Mouse (Mus musculus) granulocyte monocyte progenitor cell, adult 5-6 weeks (primary cell): Measurements from ENCODE around the gene Ptprg. TPM values are rescaled to one million over a fixed set of nuclear protein-coding genes. Genes with fewer than 3 reads are reported as not detected.
"Not testable (repeated sequence)": the region's sequence is repeated elsewhere in the genome, so short reads cannot be mapped to it uniquely, and the experiment has no call there.

Experiments
- ATAC-seq: replicated peaks from 2 replicates; pipeline ENCODE4 v1.8.0; 2016; ENCODE audit warnings: mild to moderate bottlenecking, moderate TSS enrichment, inconsistent platforms; ENCODE audit not compliant: poor library complexity, severe bottlenecking
- total RNA-seq, 2 experiments: library from RNA; stranded (forward) in 1 of 2; stranded (reverse) in 1 of 2; fragments of 200-712, 200-1000 nt in 1 of 2; fragments of >200 nt in 1 of 2; fragmentation: Nextera tagmentation in 1 of 2; gene quantifications; 2 replicates each; pipeline ENCODE4 v1.2.3; 2014 to 2017

The Ptprg gene
- total RNA-seq, 2 experiments from 2014 or later: not detected

DNA sequence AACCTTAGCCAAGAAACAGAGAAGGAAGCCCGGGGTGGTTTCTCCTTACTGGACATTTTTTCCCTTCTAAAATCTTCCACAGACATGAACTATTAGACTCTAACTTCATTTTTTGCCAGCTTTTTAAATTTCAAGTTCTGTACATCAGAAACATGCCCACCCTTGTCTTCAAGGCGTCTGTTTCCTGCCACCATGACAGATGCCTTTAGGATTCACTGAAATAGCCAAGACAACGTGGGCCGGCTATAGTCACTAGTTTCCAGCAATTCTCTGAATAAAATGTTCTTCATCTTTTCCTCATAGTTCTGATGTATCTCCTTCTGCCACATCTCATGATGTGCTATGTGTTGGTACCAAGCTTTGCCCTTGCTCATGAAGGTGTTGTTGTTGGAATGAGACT is 450.7 kb downstream of the Ptprg start:
- no peak for ATAC-seq

GRCm38 (mm10) chr14:12011766-12012165 is 458.4 kb downstream of the Ptprg start:
- ATAC-seq: no peak

DNA sequence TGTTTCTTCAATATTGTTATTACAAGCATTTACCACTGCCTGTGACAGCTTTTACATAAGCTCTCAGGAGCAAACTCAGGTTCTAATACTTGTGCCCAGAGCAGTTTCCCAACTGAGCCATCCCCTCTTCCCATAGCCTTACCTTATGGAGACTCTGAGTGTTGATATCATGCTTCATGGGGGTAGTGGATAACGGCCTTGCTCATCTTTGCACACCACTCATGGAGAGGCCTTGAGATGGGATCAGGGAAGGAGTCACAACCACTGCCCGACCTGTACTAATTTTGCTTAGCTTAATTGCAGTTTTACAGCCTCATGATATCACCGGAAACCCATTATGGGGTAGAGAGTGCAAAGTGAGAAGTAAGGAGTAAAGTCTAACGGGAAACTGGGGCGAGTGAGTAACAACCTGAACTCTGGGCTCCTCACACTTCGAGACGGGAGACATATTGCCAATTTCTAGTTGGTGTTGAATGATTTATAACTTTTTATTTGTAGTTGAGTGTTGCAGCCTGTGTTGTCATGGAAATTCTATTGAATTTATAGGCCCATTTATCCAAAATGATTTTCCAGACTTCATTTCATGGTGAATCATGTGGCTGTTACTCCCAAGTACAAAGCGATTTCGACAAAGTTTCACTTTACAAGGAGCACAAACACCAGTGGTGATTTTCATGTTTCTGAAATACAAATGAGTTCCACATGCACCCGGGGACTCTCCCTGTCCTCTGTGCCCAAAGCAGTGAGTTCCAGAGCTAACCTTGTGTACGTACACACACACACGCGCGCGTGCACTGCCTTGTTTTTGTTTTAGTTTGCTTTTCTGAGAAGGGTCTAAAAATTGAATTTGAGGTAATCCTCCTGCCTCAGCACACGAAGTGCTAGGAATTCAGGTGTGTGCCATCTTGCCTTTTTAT is 472.7 kb downstream of the Ptprg start:
- ATAC-seq: no peak

- no peak for ATAC-seq
Measured at GRCm38 (mm10) chr14:12027247-12027646, 473.9 kb downstream of the Ptprg start.

DNA sequence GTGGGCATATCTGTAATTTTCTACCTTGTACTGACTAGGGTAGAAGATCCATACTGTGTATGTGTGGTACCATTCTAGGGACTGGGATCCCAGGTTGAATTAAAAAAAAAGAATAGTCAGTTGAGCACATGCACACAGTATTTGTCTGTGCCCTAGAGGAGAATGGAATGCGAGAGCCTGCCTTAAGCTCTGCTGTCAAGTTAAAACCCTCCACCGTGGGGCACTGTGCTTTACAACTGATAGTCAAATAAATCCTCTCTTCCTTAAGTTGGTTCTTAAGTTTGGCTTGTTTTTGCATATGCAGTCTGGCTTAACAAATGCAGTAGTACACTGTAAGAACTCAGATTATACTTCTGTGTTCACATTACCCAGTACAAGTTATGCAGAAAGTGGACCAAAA is 476.6 kb downstream of the Ptprg start:
- ATAC-seq: no peak

DNA sequence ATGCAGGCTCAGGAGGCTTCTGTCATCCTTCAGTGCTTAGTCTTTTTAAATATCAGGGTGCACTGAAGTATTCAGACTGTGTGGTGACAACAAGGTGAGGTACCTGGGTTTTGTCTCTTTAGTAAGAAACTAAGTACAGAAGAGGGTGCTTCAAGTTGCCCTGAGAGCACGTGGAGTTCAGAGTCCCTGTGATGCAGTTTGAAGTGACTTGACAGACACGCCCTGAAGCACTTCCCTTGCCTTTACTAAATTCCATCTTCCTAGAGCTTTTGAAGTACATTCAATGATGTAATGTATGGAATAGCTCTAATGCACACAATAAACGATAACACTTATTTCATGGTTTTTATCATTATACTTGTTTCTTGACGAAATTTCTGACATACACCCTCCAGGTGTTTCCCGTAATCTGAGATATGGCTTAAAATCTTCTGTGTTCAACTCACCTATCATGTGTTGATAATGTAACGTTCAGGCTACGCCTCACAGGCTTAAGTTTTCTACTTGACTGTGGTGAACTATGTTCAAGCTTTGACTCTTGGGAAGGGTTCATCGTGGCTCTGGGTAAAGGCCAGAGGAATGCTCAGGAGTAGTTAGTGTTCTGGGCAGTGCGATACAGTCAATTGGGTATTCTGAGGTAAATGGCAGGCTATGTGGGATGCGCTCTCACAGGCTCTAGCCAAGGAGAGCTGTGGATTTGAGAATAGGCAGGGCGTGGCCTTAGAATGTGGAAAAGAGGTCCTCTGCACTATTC is 483.4 kb downstream of the Ptprg start:
- no peak for ATAC-seq

DNA sequence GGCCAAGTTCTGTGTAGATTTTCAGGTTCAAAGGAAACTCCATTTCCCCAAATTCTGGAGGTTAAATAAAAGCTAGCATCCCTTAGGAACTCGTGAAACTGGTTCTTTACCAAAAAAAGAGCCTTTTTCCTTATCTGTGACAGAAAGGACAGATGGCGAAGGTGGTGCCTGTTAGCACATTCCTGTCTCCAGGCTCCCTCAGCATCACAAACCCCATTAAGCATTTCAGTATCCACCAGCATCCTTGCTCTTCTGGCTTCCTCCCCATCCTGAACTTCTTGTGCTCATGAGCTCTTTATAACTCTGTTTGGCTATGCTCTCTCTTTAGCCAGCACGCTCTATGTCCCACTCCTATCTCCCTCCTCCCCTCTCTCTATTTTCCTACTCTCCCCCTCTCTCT is 486.4 kb downstream of the Ptprg start:
- no peak for ATAC-seq

DNA sequence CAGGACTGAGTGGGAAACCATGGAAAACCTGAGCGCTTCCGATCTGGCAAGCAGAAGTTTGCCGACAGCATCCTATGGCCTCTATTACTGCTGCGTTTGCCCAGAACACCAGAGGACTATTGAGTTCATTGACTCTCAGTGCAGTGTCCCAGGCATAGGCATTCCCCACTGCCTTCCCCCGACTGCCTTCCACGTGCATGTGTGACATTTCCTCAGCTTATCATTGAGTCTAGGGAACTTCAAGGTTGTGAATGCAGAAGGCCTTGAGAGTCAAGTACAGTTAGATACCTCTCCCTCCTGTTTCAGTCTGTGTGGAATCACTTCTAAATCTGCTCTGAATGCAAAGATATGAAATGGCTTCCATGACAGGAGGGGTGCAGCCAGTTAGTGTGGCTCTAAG is 488.2 kb downstream of the Ptprg start:
- no peak for ATAC-seq

DNA sequence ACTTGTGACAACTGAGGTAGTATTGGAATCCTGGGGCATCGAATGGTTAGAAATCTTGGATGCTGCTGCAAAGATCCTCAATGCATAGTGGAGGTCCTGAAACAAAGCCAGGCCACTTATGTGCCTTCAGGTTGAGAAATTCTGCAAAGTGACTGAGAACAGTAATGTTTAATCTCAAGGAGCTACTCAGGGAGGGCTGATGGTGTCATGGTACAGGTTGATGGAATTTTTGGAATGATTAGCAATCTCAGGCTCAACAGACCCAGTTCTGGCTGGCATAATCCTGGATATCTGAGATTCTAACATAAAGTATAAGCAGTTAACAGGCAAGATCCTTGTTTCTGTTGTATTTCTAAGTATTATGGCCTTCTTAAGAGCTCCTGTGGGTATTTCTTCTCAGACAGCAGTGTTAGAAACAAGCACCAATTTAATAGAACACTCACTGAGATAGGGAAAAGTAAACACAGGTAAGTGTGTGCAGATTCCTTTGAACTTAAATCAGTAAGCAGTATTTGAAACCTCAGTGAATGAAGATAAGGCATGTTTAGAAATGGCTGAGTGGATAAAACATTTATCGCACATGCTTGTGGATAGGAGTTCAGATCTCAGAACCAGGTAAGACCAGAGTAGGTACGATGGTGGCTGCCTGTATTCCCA is 493.0 kb downstream of the Ptprg start:
- no peak for ATAC-seq

DNA sequence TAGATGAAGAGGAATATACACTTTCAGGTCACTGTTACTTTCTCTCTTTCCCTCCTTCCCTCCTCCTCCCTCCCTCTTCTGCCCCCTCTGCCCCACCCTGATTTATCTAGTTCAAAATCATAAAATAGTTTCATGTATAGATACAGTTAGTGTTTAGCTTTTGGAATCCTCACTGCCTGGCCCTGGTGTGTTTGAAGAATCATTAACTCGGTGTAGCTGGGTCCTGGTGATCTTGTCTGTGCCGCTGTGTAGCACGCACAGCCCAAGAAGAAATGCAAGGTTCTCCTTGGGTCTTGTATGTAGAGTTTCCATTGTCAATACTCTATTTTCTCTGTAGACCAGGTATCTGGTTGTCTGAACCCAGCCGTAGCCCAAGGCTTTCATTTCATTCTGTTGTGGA is 494.3 kb downstream of the Ptprg start:
- ATAC-seq: no peak

DNA sequence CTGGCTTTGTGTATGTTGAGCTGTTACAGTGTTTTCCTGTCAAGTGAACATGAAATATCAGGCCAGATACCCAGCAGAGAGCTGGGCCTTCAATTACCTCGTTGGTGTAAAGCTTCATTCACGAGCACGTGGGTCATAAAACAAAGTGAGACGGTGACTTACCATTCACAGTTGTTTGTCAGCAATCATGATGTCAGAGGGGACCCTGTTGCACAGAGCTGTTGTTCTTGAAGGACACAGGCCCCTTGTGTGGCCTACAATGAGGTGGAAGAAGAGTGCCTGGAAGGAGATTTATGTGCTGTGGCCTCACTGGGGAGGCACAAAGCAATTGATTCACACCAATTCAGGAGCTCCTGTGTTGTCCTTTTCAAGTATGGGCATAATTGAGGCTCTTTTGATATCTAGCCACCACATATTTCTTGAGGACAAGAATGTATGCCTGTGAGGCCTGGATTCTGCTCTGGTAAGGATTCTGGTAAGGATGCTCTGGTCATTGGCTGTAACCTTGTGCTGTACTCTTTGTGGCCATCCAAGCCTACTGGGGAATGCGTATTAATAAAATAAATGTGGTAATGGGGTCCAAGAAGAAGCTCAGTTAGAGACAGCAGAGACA is 503.7 kb downstream of the Ptprg start:
- no peak for ATAC-seq

GRCm38 (mm10) chr14:12057856-12058255 is 504.5 kb downstream of the Ptprg start:
- ATAC-seq: no peak

DNA sequence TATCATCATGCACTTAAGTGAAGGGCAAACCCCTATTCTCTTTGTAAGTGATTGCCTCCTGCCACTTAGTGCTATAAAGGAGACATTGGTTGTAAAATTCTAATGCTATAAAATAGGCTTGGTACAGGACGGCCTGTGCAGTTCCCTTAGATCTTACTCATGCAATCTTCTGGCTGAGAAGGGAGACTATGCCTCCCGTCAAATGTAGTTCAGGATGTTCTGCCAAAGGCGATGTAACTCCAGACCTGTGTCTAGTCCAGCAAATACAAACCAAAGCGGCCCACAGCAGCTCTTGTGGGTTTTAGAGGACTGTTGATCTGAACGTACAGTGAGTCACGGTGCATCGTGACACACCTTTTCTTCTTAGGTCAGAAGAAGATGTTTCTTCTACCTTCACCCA is 505.8 kb downstream of the Ptprg start:
- ATAC-seq: no peak

DNA sequence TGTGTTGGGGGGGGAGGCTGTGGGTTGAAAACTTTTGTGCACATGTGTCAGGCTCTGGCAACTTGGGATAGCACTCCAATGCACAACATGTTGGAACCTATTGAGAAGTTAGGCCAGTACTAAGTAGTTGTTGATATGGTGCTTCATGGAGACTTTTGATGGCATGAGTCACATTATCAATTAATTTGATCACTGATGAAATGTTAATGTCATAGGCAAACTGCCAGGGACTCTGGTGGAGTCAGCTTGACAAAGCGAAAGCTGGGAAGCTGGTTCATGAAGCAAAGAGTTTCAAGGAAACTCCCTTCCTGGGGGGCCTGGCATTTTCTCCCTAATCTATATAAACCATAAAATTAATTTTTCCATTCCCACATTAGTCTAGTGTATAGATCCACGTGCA is 508.0 kb downstream of the Ptprg start:
- not testable (repeated sequence) for ATAC-seq

- ATAC-seq: no peak
Measured at GRCm38 (mm10) chr14:12062628-12063360, 509.5 kb downstream of the Ptprg start.

GRCm38 (mm10) chr14:12065001-12065400 is 511.7 kb downstream of the Ptprg start:
- no peak for ATAC-seq

GRCm38 (mm10) chr14:12065736-12066135 is 512.4 kb downstream of the Ptprg start:
- ATAC-seq: no peak

- no peak for ATAC-seq
Measured at GRCm38 (mm10) chr14:12069707-12070106, 516.4 kb downstream of the Ptprg start.

DNA sequence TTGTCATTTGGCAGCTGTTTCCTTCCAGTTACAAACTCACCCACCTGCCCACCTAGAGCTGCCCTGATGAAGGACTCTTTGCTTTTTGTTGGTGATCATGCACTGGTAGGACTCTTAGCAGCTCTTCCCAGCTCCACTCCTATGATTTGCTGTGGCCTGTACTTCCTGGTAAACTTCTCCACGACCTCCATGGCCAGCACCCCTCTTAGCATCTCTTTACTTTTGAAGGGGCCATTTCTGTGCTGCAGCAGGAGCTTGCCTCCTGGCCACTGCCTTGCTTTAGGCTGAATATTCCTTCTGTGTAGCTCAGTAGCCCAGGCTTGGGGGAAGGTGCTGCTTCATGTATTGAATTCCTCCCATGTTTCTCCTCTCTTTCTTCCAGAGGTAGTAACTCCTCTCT is 517.0 kb downstream of the Ptprg start:
- no peak for ATAC-seq

GRCm38 (mm10) chr14:12070856-12071465 is 517.6 kb downstream of the Ptprg start:
- no peak for ATAC-seq
